8 mouse cellular contexts compared by ENCODE assay signal in genomic region chr7:145206801-145207200, GRCm38 (mm10). TPM values are rescaled to one million over a fixed set of nuclear protein-coding genes. Genes with fewer than 3 reads are reported as not detected.
A peak's percentile ranks its signal among the peaks of the same experiment; 100 is the strongest.
DNase-seq lines count a peak whose midpoint lies in the region; ATAC-seq lines count a peak whose summit lies in the region.

No protein-coding gene starts in this region.

- no peak for ATAC-seq in heart, embryonic 11.5 days (replicated peaks; ENCODE audit: insufficient number of reproducible peaks, low FRiP score, low TSS enrichment)
- no peak for ATAC-seq in hindbrain, embryonic 13.5 days (ENCODE audit: low FRiP score)
- no peak for ATAC-seq in midbrain, embryonic 13.5 days

- no peaks in the 10 kb centered on the region for H3K27me3 ChIP-seq in heart, embryonic 11.5 days (ENCODE audit: control insufficient read depth, insufficient read depth, low read length)
- H3K27me3 ChIP-seq in hindbrain, embryonic 13.5 days = peaks cover 2% of the 10 kb centered on the region; the same call in 1 of the 2 replicates
- no peaks in the 10 kb centered on the region for H3K27me3 ChIP-seq in midbrain, embryonic 13.5 days

- peak overlapping the region; percentile 60; the same call in 1 of the 2 replicates for H3K4me2 ChIP-seq in heart, embryonic 11.5 days
- H3K4me2 ChIP-seq in hindbrain, embryonic 13.5 days = peak overlapping the region; percentile 42
- H3K4me2 ChIP-seq in midbrain, embryonic 13.5 days (replicated peaks) = peak overlapping the region; percentile 36; the same call in 1 of the 2 replicates

- H3K9ac ChIP-seq in heart, embryonic 11.5 days (ENCODE audit: low read depth, low read length) = peak overlapping the region; percentile 80
- H3K9ac ChIP-seq in hindbrain, embryonic 13.5 days = peak overlapping the region; percentile 58
- H3K9ac ChIP-seq in midbrain, embryonic 13.5 days (replicated peaks) = peak overlapping the region; percentile 61

- intact Hi-C loops in heart, postnatal 25 days (cut with DNase I) = no loop called here

- H3K27ac ChIP-seq in heart, embryonic 11.5 days (ENCODE audit: low read depth, low read length) = peak overlapping the region; percentile 98
- H3K27ac ChIP-seq in brown adipose tissue, adult 24 weeks (replicated peaks; ENCODE audit: low read depth, low read length) = peak overlapping the region; percentile 54
- H3K27ac ChIP-seq in hindbrain, embryonic 13.5 days = peak overlapping the region; percentile 87
- peak overlapping the region; percentile 93 for H3K27ac ChIP-seq in midbrain, embryonic 13.5 days

- H3K36me3 ChIP-seq in heart, embryonic 11.5 days (ENCODE audit: control insufficient read depth, insufficient read depth, low read length) = no peaks in the 10 kb centered on the region
- no peaks in the 10 kb centered on the region for H3K36me3 ChIP-seq in hindbrain, embryonic 13.5 days
- no peaks in the 10 kb centered on the region for H3K36me3 ChIP-seq in midbrain, embryonic 13.5 days

- H3K4me3 ChIP-seq in heart, embryonic 11.5 days (ENCODE audit: low read depth, low read length) = no peak overlapping the region; the same call in 1 of the 2 replicates
- 0 out of 2 replicates have a peak overlapping the region, but pooled peaks have one; percentile 42 for H3K4me3 ChIP-seq in brown adipose tissue, adult 24 weeks (ENCODE audit: insufficient read depth, low read depth, low read length)
- no peak overlapping the region for H3K4me3 ChIP-seq in hindbrain, embryonic 13.5 days
- no peak overlapping the region for H3K4me3 ChIP-seq in midbrain, embryonic 13.5 days (replicated peaks)

- H3K9me3 ChIP-seq in heart, embryonic 11.5 days (replicated peaks; ENCODE audit: control insufficient read depth, low read length) = no peaks in the 10 kb centered on the region
- H3K9me3 ChIP-seq in hindbrain, embryonic 13.5 days = no peaks in the 10 kb centered on the region
- H3K9me3 ChIP-seq in midbrain, embryonic 13.5 days = no peaks in the 10 kb centered on the region

- 66% methylated on average over 6 of the region's 6 CpGs for WGBS in heart, embryonic 11.5 days (ENCODE audit: insufficient replicate concordance)
- 42% methylated on average over 6 of the region's 6 CpGs for WGBS in hindbrain, embryonic 13.5 days
- 44% methylated on average over 6 of the region's 6 CpGs for WGBS in midbrain, embryonic 13.5 days

- no peak for DNase-seq in heart, postnatal 25 days (ENCODE audit: low spot score)
- DNase-seq in right cerebral cortex, postnatal 4 days = no peak
- no peak for DNase-seq in ovary, postnatal 14 days (ENCODE audit: low spot score)
- no peak for DNase-seq in gastrocnemius, adult 18-20 months (ENCODE audit: low spot score)

- H3K4me1 ChIP-seq in heart, embryonic 11.5 days (ENCODE audit: control insufficient read depth, insufficient read depth, low read length) = peaks cover 29% of the 10 kb centered on the region
- H3K4me1 ChIP-seq in brown adipose tissue, adult 24 weeks (ENCODE audit: control insufficient read depth, insufficient read depth, insufficient read length, low read length) = peaks cover 12% of the 10 kb centered on the region
- peaks cover 25% of the 10 kb centered on the region for H3K4me1 ChIP-seq in hindbrain, embryonic 13.5 days (replicated peaks)
- peaks cover 46% of the 10 kb centered on the region for H3K4me1 ChIP-seq in midbrain, embryonic 13.5 days (replicated peaks)

RNA-seq across cellular contexts. Expression of gene 1810010D01Rik, which starts 1.1 kb away (rescaled TPM):
- polyA plus RNA-seq in heart, embryonic 11.5 days (2014; fragmentation: Nextera tagmentation; extraction: Ambion mirVana) = not detected in 2 replicates
- not detected for total RNA-seq in heart, postnatal 25 days (2021)
- not detected in 2 replicates for polyA plus RNA-seq in brown adipose tissue, adult 24 weeks (2012; ENCODE audit: insufficient read depth, insufficient read length, missing spikeins)
- polyA plus RNA-seq in hindbrain, embryonic 13.5 days (2015; fragmentation: Nextera tagmentation; extraction: Ambion mirVana) = 0.38 TPM in 1 of 2 replicates, not detected in the other
- polyA plus RNA-seq in midbrain, embryonic 13.5 days (2015; fragmentation: Nextera tagmentation; extraction: Ambion mirVana) = 0.34 TPM in 1 of 2 replicates, not detected in the other
- not detected for total RNA-seq in gastrocnemius, adult 18-20 months (2021)
